Mouse (Mus musculus): Measurements from ENCODE around the gene Cry2.
A peak's percentile ranks its signal among the peaks of the same experiment; 100 is the strongest.

DNA sequence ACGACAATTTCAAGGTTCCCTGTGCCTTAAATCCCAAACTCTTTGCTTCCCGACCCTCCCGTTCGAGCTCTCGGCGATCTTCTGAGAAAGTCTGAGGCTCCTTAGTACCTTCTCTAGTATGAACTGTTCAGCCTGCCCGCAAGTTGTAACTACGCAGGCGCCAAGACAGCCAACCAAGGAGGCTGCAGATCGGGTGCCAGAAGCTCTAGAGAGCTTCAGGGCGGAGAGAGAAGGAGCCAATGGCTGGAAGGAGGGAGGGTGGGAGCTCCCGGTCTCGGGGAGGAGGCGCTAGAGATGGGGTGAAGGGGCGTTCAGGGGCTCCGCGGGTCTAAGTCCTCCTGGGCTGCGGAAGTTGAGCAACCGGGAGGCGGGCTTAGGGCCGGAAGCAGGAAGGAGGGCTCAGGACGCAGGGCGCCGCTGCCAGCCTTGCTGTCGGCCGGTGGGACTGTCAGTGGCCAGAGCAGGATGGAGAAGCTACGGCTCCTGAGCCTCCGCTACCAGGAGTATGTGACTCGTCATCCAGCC is 58.7 kb downstream of the Cry2 start:
- TF ChIP-seq CTCF (IDR thresholded peaks at IDR 0.05; ENCODE audit: control insufficient read depth, insufficient read depth, insufficient replicate concordance, low read depth, low read length) (no peak), POLR2A (IDR thresholded peaks at IDR 0.05; ENCODE audit: control insufficient read depth, low read depth, low read length) (peak; percentile 55; the same call in 1 of the 2 replicates)

Measured in testis, adult 2 months (tissue).